Mouse (Mus musculus) v-Abl transformed pro-B cells (cell line): ENCODE measurements around the gene Rpl9-ps1.

ENCODE experiments used
- in situ Hi-C, 2 experiments: fragments of 400-800 bp; cut with MboI; formaldehyde crosslinking; loops; one replicate each; pipeline ENCODE4 v1.15.1; 2025; ENCODE audit not compliant: unreplicated experiment in 2 of 2

The Rpl9-ps1 gene

DNA sequence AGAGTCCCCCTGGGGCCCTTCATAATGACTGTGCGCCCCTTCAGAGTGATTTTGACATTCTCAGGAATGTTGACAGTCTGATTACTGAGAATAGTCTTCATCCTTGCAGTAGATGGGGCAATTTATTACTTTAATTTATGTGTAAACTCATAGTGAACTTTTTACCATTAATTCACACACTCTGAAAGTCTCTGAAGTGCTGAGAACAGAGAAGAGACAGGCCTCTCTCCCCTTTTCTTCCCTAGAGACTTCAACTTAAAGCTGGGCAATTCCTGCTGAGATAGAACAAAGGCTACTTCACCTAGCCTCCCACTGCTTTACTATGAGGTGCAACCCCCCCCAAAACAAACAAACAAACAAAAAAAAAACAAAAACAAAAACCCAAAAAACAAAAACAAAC lies at the start of gene Rpl9-ps1:
TSS of gene Rpl9-ps1 (minus strand) at position 101 of the 400 bp plus-strand sequence.
- in situ Hi-C loops = no loop called here

DNA sequence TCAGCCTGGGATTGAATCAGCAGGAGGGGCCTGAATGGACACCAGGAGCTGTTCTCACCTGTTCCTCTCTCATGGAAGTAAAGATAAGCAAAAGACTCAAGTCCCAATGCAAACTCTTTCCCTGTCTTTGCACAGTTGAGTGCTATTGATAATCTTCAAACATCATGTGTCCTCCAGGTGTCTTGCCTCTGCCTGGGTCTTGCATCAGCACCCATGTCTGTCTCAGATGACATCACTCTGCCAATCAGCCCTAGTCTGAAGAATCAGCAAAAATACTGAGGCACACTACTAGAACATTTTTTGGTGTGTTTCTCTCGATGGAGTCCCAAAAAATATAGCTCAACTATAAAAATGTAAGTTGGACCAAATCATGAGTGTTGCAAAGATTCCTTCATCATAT lies 46.6 kb upstream of the Rpl9-ps1 start:
- in situ Hi-C loops = no loop called here

DNA sequence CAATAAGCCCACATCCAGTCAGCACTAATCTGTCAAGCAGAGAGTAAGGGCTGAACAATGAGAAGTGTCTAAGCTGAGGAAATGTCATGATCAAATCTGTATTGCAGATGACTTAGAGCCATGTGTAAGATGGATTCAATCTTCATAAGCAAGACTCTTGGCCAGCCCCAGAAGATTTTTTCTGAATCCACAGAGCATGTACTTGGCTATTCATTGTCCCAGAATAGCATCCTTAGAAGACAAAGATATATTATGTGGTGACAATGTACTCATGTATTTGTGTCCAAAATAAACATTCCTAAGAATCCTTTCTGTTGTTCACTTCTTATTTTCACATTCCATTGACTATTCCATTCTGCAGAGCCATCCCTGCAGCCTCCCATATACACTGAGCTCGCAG lies 44.5 kb upstream of the Rpl9-ps1 start:
- in situ Hi-C loops = no loop called here

DNA sequence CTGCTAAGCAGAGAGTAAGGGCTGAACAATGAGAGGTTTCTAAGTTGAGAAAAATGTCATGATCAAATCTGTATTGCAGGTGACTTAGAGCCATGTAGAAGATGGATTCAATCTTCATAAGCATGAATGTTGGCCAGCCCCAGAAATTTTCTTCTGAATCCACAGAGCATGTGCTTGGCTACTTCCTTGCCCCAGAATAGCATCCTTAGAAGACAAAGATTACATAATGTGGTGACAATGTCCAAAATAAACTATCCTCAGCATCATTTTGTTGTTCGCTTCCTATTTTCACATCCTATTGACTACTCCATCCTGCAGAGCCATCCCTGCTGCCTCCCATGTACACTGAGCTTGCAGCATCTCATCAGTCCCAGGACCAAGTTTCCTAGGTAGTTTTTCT lies 30.2 kb upstream of the Rpl9-ps1 start:
- in situ Hi-C loops = no loop called here

DNA sequence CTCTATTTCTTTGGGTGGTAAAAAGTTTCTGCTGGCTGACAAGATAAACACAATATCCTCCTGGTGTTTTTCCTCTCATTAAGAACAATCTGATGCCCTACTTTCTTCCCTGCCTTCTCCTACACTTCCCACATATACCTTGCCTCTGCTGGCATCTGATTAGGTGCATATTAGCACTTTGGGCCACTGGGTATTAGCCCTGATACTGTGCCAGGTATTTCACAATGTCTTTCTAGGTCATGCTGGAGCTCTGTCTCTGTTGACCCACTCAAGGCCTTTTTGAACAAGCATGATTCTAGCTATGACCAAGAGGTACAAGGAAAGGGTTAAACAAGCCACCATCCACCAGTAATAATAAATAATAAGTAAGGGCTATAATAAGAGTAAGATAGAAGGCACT lies 26.3 kb upstream of the Rpl9-ps1 start:
- in situ Hi-C loops = no loop called here

DNA sequence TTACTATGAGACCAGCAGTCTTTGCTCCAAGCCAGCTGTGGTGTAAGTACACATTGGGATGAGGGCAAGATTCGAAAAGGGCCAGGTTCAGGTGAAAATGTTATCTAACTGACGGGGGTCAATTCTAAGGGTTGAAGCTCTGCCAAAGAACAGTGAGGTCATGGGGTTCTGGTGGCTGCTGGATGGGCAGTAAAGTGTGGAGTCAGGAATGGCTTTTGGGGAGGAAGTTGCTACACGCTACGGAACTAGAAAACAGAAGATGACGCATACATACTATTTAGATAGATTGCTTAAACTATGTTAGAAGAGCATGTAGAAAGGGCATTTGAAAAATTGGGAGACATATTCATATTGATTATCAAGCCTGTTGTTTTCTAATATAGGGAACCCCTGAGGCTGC lies 18.1 kb upstream of the Rpl9-ps1 start:
- in situ Hi-C loops = no loop called here

DNA sequence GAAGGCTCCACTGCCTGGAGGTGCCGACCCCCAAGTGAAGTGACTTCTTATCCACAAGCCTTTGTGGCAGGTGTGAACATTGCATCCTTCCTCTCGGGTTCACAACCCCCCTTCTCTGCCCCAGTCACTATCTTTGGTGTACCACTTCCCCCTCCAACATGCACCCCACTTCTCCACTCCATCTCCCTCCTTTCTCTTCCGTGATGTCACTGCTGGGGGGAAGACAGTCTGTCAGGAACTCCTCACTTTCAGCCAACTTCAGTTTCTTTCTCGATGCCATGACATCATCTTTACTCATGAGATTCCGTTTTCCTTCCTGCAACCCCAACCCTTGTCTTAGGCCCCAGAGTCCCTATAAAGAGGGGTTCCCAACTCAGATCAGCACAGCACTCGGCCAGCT lies 16.8 kb upstream of the Rpl9-ps1 start, which contains the start of gene Ccl4:
TSS of gene Ccl4 (plus strand) at position 381 of the 400 bp plus-strand sequence.
- in situ Hi-C loops = no loop called here

DNA sequence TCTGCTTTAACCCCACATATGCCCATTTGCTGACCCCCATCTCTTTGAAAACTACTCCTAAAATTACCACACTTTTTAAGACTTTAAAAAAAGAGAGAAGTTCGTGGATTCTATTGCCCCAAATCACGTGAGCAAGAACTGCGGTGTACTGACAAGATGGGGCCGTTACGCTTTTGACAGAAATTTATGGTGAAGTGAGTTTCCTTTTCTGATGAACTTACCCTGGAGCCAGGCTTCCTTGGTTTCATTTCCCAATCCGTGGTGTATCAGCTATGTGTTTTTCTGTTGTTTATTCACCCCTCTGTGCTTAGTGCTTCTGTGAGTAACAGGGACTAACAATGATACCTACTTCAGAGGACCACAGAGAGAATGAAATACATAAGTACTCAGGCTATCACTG lies 13.4 kb upstream of the Rpl9-ps1 start:
- in situ Hi-C loops = no loop called here

DNA sequence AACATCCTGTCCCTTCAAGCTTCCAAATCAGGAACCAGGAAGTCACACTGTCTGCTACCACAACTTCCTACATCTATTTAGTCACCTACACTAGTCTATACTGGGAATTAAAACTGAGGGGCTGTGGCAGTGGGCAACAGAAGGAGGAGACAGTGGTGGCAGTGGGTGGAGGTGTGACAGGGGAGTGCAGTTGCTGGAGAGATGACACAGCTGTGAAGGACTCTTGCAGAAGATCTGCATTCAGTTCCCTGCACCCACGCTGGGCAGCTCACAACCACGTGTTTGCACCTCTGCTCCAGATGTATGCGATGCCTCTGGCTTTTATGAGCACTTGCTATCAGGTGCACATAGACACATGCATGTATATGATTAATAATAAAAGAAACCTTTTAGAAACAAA lies 12.1 kb upstream of the Rpl9-ps1 start:
- in situ Hi-C loops = no loop called here

DNA sequence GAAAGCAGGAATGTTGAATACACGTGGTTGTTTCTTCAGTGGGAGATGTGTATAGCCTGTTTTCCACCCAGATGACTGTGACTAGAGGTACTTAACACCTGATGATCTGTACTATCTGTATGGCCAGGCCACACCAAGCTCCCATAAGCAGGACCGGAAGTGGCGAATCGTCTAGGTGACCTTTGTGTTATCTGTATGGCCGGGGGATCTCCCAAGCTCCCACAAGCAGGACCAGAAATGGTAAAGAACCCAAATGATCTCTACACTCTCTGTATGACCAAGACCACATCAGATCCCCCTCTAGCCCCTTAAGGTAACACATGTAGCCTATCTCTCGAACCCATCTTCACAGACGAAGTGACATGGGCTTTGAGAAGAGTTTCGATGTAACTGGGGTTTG lies 9.2 kb upstream of the Rpl9-ps1 start:
- in situ Hi-C loops = no loop called here

DNA sequence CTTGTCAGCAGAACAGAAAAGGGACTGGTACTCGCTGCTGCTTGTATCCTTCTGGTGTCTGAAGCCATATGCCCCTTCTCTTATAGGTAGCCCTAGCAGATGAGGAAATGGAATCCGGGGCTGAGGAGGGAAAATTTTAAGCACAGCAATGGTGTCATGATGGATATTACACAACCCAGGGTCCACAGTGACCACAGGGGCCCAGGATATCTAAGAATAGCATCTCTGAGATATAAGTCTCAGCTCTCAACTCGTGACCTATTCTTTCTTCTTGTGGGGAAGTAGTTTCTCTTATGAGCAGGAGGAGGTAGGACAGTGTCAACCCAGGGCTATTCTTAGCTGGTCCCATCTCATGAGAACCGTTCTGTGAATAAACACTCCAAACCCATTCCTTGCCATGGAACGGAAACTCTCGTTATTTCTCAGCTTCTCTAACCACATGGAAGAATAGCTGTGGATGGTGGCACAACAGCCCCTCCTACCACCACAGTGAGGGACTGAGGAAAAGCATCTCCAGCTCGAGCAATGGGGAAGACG lies 4.0 kb upstream of the Rpl9-ps1 start, which contains the start of gene Ccl3:
TSS of gene Ccl3 (minus strand) at position 51 of the 537 bp plus-strand sequence.
- in situ Hi-C loops = no loop called here

DNA sequence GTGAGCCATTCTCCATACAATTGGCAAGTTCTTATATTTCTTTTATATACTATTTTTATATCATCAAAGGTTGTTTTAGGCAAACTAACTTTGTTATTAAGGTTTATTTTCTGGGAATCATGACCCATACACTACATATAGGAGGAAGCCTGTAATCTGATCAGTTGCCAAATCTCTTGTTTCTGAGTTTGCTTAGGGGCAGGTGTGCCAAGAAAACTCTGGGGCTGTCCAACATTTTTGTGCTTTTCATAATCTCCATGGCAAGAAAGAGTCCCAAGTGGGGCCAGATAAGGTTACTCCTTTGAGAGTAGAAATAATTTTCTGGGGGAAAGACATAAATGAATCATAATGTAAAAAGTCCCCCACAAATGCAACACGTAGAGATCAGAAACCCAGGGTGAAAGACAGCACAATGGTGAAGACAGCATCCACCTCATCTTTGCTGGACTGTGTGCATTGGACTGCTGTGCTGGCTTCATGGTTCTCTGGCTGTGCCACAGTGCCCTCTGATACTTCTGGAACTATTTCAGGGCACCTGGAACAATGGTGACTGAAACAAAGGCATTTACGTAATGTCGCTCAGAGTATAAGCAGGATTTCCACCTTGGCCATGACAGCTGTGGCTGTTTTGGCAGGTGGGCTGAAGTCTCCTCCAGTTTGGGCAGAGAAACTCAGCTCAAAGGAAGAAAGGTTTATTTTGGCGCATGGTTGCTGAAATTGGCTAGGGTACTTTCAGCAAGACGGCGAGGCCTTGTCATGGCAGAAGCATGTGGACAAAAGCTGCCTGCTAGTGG lies 1.1 kb upstream of the Rpl9-ps1 start:
- in situ Hi-C loops = no loop called here

DNA sequence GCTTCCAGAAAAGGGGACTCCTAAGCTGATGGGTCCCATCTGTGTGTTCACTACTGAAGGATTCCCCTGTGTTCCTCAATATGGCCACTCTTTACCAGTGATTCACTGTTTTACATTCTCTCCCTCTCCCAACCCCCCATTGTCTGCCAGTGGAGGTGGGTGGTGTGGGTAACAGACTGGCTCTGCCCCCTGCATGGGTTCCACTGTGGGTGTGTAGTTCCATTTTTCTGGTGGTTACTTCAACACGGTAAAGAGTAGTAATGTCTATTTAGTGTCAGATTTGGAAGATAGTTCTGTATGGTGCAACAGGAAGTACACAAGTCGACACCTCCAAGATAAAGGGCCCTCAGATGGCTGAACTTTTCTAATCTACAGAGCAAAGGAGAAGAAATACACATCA lies 4.2 kb downstream of the Rpl9-ps1 start:
- in situ Hi-C loops = no loop called here

DNA sequence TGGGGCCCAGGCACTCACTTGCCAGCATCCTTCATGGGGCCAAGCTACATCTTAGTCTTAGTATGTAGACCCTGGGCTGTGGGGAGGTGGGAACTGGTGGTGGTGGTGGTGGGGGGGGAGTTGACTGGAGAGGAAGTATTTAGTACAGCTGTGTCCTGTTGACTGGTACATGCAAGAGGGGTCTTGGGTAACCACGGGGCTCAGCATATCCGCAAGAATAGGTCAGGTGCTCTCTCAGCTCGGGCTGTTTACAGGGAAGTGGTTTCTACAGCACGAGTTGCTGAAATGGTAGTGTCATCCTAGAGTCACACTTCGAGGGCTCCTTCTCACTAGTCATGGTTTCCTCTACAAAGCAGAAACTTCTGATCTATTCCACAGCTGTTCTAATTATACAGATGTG lies 5.3 kb downstream of the Rpl9-ps1 start:
- in situ Hi-C loops = no loop called here

DNA sequence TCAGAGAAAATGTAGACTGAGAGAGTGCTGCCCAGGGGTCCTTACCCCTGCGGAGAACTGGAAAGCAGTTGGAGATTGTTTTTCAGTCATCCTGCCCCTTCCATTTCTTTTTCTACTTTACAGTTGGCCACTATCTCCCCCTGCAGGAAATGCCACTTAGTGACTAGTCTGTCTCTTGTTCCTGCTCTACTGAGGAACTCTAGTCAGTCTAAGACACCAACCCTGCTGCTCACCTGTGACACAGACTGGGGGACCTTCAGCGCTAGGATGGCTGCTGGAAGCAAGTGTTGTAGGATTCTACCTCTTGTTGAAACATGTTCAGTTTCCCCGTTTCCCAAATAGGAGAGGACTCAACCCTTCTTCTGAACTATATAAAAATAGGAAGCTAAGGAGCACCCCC lies 5.9 kb downstream of the Rpl9-ps1 start:
- in situ Hi-C loops = loop anchor here (5.0 kb wide), 2 partner anchors 93 to 98 kb away; no protein-coding TSS in a partner anchor

DNA sequence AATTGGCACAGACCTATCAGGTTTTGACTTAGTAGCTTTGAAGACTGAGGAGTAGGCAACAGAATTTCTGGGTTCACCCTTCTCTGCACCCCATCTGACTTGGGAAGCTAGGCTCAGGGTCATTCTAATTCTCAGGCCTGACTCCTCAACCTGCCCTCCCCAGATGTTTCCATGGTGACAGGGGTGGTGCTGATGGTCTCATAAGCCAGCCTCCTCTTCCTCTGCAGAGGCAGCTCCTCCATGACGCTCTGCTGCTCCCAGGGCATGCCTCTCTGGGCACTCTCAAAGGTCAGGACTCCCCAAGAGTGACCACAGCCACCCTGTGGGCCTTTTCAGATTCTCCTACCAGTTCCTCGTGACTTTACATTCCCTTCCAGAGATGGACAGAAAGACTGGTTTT lies 6.5 kb downstream of the Rpl9-ps1 start:
- in situ Hi-C loops = loop anchor here (5.0 kb wide), 2 partner anchors 93 to 98 kb away; no protein-coding TSS in a partner anchor

DNA sequence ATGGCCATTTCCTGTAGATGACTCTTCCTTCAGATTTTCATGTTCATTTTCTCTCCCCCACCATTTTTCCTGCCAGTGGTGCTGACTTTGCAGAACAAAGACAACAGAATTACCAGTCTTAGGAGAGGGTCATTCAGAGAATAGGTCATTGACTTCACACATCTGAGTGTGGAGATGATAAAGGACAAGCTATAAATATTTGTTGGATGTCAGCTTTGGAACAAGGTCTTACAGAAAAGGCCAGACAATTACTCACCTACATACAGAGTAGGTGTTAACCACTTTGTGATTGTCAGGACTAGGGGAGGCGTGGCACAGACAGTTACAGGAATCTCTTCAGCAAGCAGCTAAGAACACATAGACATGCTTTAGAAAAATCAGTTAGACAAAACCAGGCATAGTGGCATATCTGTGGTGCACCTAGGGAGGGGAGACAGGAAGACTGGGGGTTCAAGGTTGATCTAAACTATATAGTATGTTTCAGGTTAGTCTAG lies 8.6 kb downstream of the Rpl9-ps1 start:
- in situ Hi-C loops = loop anchor here (5.0 kb wide), 2 partner anchors 96 to 101 kb away; no protein-coding TSS in a partner anchor

DNA sequence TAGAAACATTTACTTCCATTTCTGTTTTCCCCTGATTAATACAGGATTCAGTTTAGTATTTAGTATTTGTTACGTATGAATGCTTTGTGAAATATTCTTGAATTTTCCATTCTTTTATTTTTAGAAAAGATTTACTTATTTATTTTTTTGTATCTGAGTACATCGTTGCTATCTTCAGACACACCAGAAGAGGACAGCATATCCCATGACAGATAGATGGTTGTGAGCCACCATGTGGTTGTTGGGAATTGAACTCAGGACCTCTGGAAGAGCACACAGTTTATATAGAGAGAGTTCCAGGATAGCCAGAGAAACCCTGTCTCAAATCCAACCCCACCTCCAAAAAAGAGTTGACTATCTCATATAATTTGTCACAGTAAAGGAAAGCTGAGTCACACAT lies 10.5 kb downstream of the Rpl9-ps1 start:
- in situ Hi-C loops = loop anchor here (5.0 kb wide), 3 partner anchors 97 to 193 kb away; no protein-coding TSS in a partner anchor

DNA sequence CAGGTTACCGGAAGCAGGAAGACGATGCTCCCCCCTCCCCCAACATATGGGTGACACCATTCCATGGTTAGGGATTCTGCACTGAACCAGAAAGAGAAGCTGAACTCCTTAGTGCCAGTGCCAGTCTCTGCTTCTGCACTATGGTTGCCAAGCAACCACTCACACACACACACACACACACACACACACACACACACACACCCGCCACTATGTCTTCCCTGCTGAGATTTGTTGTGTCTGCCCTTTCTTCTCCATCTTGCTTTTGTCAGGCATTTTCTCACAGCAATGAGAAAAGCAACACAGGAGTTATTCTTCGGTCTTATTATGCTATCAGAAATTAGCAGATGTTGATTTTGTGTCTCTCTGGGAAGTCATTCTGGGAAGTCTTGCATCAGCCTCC lies 11.0 kb downstream of the Rpl9-ps1 start:
- in situ Hi-C loops = loop anchor here in 1 of 2 experiments (5.0 kb wide), 1 partner anchor 192 kb away; no protein-coding TSS in a partner anchor

DNA sequence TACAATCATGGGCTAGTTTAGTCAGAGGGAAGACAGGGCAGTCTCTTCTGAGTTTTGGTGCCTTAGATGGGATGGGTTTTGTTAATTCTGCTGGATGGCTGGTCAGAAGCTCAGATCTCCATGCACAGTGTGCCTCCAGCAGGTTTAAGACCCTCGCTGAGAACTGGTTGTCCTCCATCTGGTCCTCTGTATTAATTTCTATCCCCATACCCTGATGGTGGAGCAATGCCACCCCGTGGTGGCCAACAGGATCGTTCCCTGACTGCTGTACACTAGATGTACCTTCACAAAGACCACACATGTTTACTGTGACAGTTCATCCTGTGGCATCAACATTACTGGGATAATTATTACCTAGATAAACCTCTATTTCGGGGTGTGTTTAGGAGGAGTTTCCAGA lies 12.7 kb downstream of the Rpl9-ps1 start:
- in situ Hi-C loops = loop anchor here in 1 of 2 experiments (5.0 kb wide), 1 partner anchor 190 kb away; no protein-coding TSS in a partner anchor

DNA sequence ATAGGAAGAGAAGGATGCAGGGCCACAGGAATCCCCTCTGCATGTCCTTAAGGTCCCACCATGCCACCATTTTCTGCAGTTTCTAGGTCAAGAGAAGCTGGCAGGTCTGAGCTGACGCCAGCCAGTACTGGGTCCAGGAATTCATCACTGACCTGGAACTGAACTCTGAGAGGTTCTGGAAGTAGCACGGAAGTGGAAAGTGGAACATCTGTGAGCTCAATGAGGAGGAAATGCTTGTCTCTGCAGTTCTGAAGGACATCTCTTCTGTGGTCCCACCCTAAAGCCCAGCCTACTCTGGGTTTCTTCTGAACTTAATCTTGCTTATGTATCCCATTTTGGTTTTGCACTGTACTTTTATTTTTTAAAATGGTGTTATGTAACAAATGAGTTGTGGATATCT lies 14.4 kb downstream of the Rpl9-ps1 start:
- in situ Hi-C loops = loop anchor here in 1 of 2 experiments (5.0 kb wide), 1 partner anchor 189 kb away; no protein-coding TSS in a partner anchor
